Mouse (Mus musculus): ENCODE measurements at regions not wholly inside any gene's neighbourhood (a gene's known extent, or its start where the extent isn't known, plus 50 kb on each side); places are given as distances from the start of the nearest gene placed in this dataset.

DNA sequence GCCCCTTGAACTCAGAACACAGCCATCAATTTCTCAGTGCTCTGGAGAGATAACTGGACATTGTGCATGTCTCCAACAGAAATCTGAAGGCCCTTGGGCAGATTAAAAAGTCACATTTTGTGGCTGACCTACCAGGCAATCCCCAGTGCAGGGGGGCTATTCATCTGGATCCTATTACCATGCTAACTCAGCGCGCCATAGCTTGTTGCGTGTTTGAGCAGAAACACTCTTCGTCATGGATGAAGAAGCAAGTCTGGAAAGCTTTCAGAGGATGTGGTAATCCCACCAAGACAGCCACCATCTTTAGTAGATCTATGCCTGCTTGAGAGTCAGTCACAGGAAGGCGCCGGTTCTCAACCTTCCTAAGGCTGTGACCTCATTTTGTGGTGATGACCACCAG is 243.9 kb downstream of the Sipa1l2 start:
- no peak for DNase-seq (ENCODE audit: low spot score in 2 of 2)

DNA sequence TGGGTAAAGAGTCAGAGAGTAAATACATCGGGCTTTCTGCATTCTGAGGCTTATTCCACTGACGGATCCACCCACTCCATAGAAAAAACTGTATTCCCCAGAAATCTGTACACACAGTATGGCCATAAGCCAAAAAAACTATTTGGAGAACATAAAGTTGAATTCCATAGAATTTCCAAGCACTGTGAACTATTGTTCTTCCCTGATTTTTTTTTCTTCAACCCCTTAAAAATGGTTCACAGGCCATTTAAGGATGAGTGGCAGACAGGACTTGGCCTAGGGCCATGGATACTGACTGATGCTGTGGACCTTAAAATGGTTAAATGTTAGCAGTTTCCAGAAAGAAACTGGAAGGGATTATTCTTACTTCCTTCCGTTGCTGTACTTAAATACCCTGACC is 247.0 kb downstream of the Sipa1l2 start:
- no peak for DNase-seq (ENCODE audit: low spot score in 2 of 2)

DNA sequence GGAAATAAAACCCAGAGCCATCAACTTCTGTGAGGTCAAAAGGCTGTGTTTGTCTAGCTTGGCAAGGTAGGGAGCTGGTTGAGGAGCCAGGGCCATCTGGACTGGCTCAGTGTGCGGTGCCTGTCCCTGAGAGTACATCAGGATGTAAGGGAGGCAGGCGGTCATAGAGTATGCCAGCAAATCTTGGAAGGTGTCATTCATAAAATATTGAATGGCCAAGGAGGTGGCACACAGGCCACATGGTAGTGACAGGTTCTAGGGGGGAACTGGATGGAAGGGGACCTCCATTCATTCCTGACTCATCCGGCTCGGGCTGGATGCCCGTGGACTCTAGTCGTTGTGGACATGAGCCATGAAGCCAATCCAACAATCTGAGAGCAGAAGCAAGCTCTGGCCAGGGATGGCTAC is 252.0 kb downstream of the Sipa1l2 start:
- no peak for DNase-seq (ENCODE audit: low spot score in 2 of 2)

DNA sequence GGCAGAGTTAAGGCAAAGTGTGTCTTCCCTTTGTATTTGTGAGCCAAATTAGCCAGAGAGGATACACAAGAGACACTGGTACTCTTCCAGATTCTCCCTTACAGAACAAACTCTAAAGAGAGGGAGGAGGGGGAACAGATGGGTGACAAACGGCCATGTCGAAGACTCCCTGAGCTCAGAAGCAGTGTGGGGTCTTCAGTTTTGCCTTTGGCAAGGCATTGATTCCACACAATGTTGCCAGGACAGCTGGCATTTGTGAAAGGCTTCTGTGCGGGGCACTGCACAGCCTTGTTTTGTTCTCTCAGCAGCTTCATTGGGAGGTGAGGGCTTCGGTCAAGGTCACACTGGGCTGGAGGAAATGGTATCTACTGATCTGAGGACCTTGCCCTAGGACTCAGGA is 253.9 kb downstream of the Sipa1l2 start:
- no peak for DNase-seq (ENCODE audit: low spot score in 2 of 2)

DNA sequence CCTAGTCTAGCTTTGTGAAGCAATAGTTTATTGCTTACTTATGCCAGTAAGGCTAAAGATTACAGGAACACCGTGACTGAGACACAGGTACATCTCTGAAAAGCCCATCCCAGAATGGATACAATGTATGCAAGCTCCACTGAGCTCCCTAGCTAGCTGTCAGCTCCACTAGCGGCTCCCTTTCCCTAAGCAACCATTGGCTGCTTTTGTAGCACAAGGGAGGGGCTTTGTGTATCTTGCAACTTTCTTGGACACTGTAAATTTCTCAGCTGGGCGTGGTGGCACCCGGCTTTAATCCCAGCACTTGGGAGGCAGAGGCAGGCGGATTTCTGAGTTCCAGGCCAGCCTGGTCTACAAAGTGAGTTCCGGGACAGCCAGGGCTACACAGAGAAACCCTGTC is 254.6 kb downstream of the Sipa1l2 start:
- DNase-seq (ENCODE audit: low spot score in 2 of 2): no peak

DNA sequence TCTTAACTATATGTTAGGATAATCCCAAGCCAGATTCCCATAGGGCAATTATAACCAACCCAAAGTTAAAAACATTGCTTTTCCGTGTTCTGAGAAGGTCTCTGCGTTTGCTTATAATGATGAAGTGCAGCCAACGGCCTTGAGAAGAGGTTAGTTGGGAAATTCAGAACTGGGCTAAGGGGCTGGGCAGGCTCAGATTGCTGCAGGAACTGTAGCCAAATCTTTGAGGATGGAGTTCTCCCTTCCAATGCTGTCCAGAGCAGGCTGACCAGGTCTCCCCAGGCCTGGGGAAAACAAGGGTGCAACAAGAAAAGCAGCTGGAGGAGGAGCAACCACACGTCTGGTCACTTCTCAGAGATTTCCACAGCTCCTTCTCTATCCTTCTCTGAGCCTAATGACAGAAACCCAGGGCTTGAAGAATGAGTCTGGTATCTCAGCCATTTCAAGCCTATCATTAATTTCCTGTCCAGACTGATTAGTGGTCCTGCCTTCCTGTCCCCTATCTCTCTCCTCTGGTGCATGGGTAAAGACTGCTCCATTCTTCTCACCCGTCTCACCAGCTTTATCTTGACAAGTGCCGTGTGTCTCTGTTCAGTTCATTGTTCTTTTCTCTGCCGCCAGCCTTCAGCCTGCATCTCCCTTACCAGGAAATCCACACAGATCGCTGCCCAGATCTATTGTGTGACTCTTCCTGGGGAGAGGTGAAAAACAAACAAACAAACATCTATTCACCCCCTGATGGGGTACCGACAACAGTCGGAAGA is 255.2 kb downstream of the Sipa1l2 start:
- no peak for DNase-seq (ENCODE audit: low spot score in 2 of 2)

DNA sequence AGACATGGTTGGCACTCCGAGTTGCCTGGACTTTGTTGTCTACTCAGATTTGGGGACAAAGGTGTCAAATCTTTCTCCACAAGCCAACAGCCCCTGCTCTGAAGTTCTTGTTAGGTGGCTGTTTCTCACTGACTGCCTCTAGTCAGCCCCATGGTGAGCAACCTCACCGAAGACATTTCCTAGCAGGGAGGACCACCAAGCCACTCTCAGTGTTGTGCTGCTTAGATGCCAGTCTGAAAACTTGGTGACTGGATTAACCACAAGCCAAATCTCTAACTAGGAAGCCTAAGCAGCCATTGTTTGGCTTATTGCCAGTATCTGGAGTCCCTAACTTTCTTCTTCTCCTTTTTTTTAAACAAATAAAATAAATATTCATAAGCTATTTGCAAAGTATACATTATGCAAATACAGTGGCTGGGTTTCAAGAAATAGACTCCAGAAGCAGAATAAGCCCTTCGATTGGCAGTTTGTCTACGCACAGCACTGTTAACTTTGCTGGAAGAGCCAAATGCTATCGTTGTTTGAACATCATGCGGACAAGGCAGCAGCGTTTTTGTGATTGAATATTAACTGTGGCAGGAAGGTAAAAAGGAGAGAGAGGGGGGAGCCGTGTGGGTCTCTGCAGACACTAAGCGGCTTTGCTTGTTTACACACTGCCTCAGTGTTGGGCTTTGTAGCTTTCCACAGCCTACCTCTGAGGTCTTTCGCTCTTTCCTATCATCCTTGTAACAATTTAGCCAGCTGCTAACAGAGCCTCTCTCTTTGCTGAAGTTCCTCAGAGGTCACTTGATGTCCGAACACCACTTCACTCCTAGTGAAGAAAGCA is 257.4 kb downstream of the Disc1 start:
- no peak for DNase-seq (ENCODE audit: low spot score in 2 of 2)

All from right cerebral cortex, postnatal 10 days (tissue).